Mouse (Mus musculus): ENCODE measurements around the gene Wdfy1.
A peak's percentile ranks its signal among the peaks of the same experiment; 100 is the strongest.

Gene Wdfy1

DNA sequence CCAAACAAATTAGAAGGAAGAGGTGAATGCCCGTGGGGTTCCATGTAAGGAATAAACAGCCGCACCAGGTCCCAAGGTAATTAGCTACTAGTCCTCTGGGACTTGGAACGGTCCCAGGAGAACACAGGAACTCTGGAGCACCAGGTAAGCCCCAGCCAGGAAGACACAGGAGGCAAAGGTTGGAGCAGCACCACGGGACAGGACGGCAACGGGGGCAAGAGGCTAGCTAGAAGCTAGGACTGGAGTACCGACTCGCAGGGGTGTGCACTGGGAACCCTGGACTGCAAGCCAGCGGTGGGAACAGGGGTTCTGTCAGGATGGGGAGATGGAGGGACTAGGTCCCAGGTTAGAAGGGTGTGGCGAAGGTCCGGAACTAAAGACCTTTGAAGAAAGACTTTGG, 15.3 kb downstream of the Wdfy1 start:
- peak; percentile 47 for DNase-seq (ENCODE audit: low read depth)

- peak; percentile 78 for DNase-seq (ENCODE audit: low read depth)
Observed at GRCm38 (mm10) chr1:79759436-79759972, 16.4 kb downstream of the Wdfy1 start.

- no peak for DNase-seq (ENCODE audit: low read depth)
Observed at GRCm38 (mm10) chr1:79759006-79759405, 16.9 kb downstream of the Wdfy1 start.

- no peak for DNase-seq (ENCODE audit: low read depth)
Observed at GRCm38 (mm10) chr1:79757597-79757996, 18.3 kb downstream of the Wdfy1 start.

DNA sequence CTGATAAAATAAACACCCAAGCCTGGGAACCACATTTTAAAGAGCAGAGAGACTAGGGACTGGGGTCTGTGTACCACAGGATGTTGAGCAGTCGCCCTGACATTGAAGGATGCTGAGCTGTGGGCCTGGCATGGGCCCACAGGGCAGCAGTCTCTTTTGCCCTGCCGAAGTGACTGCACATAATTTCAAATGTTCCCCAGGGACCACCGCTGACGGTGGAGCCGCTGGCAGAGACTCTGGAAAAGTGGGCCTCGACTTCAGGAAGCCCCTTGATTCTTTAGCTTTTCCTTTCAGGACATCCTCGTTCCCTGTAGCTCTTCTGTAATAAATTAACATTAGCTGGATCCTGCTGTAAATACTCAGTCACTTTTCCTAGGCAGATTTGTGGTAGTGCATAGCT, 18.8 kb downstream of the Wdfy1 start:
- no peak for DNase-seq (ENCODE audit: low read depth)

DNA sequence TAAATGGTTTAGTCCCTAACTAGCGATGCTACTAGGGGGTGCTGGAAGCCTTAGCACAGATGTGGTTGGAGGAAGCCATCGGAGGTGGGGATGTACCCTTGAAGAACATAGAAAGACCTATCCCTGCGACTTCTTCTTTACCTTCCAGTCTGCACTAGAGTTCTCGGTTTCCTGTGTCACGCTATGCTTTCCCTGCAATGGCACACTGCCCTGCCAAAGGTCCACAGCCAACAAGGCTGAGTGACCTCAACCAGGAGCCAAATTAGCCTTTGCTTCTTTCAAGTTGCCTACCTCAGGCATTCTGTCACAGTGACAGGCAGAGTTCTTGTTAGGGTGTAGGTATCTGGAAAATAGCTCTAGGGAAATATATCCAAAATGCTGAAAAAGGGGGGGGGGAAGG, 19.5 kb downstream of the Wdfy1 start:
- no peak for DNase-seq (ENCODE audit: low read depth)

DNA sequence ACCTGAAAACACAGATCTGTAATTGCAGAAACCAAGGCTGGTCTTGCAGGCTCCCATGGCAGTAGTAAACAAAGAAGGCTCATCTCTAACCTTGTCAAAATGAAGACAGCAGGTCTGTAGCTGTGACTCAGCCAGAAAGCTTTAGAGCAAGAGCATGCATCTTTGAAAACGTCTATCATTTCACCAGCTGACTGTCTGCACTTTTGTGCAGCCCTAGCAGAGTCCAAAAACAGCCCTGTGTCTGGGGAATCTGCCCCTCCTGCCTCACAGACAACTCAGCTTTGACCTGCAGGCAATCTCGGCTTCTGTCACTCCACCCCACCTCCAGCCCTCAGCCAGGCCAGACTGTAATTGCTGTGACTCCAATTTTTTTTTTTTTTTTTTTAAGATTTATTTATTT, 20.6 kb downstream of the Wdfy1 start:
- DNase-seq (ENCODE audit: low read depth): peak; percentile 54

GRCm38 (mm10) chr1:79754936-79755335, 21.0 kb downstream of the Wdfy1 start:
- DNase-seq (ENCODE audit: low read depth): no peak

- DNase-seq (ENCODE audit: low read depth): no peak
Observed at GRCm38 (mm10) chr1:79753456-79753855, 22.5 kb downstream of the Wdfy1 start.

GRCm38 (mm10) chr1:79752714-79753340, 23.1 kb downstream of the Wdfy1 start:
- DNase-seq (ENCODE audit: low read depth): peak; percentile 13

GRCm38 (mm10) chr1:79752015-79752695, 23.8 kb downstream of the Wdfy1 start:
- no peak for DNase-seq (ENCODE audit: low read depth)

- no peak for DNase-seq (ENCODE audit: low read depth)
Observed at GRCm38 (mm10) chr1:79751186-79751585, 24.8 kb downstream of the Wdfy1 start.

DNA sequence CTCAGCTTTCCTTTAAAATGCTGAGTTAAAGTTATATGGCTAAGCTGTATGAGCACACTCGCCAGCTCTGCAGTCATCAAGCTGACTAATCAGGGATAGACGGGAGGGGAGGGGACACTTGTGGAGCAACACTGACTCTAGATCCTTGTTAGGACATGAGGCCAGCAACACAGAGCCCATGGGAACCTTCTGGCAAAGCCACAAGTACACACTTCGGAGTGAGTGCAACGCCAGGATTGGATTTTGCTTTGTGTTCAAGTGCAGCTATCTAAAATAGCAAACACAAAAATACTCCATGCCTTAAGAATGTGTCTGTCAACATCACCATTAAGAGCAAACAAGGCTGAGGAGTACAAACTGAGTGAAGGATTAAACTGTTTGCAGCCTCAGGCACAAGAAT, 29.9 kb downstream of the Wdfy1 start:
- peak; percentile 92 for DNase-seq (ENCODE audit: low read depth)

GRCm38 (mm10) chr1:79743385-79743784, 32.6 kb downstream of the Wdfy1 start:
- DNase-seq (ENCODE audit: low read depth): no peak

DNA sequence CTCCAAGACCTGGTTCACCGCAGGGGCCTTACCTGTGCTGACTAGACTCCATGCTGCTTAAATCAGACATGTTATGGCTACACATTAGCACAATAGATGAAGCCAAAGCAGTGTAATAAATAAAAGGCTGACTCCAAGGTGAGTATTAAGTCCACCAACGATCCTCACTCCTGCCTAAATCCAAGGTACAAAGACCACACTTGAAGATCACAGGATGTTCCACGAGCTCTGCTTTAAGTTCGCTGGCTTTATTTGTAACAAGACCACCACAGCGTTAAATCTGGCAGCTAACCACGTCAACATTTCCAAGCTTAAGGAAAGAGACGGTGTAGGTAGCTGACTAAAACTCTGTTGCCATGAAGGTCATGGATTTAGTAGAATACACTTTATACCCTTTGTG, 33.0 kb downstream of the Wdfy1 start:
- DNase-seq (ENCODE audit: low read depth): no peak

GRCm38 (mm10) chr1:79741002-79741401, 34.9 kb downstream of the Wdfy1 start:
- DNase-seq (ENCODE audit: low read depth): no peak

- DNase-seq (ENCODE audit: low read depth): peak; percentile 58
Observed at GRCm38 (mm10) chr1:79739726-79740125, 36.2 kb downstream of the Wdfy1 start.

DNA sequence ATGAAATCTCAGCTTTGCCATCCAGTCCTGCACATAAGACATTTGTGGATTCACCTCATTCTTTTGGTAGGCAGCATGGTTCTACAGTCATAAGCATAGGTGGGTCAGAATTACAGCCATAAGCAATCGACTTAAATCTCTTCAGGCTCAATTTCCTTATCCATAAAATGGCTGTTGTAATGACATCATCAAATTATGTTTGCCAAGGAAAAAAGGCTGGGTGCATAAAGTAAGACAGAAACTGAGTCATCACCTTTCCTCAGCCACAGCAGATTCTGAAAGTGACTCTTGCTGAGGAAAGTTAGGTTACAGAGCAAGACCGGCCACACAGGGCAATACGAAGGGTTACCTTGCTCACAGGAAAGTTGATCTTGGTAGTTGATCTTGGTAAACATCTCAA, 39.5 kb downstream of the Wdfy1 start:
- peak; percentile 46 for DNase-seq (ENCODE audit: low read depth)

- no peak for DNase-seq (ENCODE audit: low read depth)
Observed at GRCm38 (mm10) chr1:79734794-79735193, 41.1 kb downstream of the Wdfy1 start.

DNA sequence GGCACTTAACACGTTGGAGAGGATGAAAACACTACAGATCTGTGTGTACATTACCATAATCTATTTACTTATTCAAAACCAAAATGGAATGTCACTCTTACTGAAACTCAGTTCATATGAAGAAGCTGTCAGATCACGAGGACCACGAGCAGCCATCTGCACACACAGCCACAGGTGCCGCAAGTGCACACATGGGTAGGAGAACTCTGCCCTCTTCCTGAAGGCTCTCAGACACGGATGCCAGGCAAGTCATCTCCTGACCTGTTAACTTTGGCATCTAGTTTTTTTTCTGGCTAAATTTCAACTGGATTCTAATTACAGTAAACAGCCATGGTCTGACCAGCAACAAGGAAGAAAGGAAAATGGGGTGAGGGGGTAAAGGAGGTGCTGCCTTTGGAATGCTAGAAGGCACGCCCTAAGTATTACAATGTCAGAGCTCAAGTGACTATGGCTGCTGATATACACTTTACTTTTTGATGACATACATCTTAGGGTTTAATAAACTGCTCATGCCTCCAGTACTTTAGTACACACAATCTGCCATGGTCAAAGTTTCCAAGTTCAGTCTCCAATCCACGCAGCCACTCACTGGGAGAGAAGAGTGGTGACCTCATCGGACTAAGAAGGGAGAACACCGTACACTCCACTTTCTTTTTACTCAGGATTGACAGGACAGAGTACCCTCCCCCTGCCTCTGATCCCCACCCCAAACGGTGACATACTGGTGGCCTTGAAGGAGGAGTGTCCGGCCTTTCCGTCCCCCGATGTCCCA, 61.6 kb downstream of the Wdfy1 start:
- no peak for DNase-seq (ENCODE audit: low read depth)

DNA sequence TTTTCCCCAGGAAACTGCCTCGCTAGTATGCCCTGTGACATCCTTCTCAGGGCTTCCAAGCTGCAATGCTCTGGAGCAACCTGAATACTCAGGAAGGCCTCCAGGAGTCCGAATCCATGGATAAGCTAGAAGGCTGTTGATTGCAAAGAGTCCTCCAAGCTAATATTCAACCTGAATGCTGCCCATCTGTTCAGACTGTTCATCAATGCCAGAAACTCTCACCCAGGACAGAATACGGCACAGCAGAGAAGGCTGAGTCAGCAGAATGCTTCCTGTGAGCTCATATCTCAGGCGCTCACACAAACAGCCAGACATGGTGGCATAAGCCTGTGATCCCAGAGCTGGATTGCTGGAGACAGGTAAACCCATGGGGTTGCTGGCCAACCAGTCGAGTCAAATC, 62.9 kb downstream of the Wdfy1 start:
- no peak for DNase-seq (ENCODE audit: low read depth)

DNA sequence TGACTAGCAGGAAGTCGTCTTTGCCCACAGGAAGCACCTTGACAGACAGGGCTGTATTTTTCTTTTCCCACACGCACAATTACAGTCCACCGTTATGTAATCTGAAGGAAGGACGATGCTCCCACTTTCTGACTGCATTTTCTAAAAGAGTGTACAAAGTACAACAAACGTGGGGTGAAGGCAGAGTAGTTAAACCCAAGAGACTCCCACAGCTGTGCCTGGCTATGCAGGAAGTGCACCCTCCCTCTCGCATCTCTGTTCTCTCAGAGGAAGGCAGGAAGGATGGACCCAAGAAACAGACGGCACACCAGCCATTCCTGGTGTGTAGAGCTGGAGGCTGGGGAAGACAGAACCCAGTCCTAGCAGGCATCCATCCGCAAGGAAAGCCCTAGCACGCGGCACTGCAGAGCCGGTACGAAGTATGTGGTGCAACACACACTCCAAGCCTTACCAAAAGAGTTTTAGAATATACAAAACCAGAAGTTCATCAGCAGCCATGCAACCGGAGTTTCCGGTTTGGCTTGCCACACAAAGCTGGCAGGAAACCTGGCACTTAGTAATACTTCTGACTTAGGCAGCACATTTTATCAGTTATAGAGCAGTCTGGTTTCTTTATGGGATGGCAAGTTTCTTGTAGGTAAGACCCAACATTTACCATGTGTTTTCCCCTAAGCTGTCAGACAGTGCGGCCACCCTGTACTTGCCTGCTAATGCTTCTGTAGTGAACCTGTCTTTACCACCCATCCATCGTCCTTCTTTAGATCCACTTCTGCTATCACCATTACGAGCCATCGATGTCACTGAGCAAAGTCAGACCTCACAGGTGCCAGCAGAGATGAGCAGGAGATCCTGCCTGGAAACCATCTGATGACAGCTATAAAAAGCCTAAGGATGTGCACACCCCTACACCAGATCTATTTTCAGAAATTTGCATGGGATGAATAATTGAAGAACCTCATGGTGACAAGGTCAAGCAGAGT, 64.5 kb downstream of the Wdfy1 start:
- no peak for DNase-seq (ENCODE audit: low read depth)
